Mouse (Mus musculus) heart, adult 2 months (tissue): ENCODE results near the gene Hp1bp3. TPM values are rescaled to one million over a fixed set of nuclear protein-coding genes. Genes with fewer than 3 reads are reported as not detected.

Source experiments
- DNase-seq, 2 experiments: peaks; one replicate each; pipeline ENCODE4 v3.0.0; 2021
- H3K27ac ChIP-seq: fragments of 200-600 bp; 2 replicates; pipeline ENCODE4 v1.8.1; 2022
- H3K27me3 ChIP-seq: fragments of 200-500 bp; 2 replicates; pipeline ENCODE4 v1.6.1; 2012; ENCODE audit warnings: mild to moderate bottlenecking, low read length, inconsistent platforms, mixed read lengths; ENCODE audit not compliant: control insufficient read depth, insufficient read depth
- H3K36me3 ChIP-seq: fragments of 200-500 bp; 2 replicates; pipeline ENCODE4 v1.6.1; 2012; ENCODE audit warnings: low read length, inconsistent platforms; ENCODE audit not compliant: control insufficient read depth, insufficient read depth
- H3K4me1 ChIP-seq: fragments of 200-500 bp; 2 replicates; pipeline ENCODE4 v1.6.1; 2011; ENCODE audit warnings: low read length; ENCODE audit not compliant: control insufficient read depth, insufficient read depth
- H3K4me3 ChIP-seq: fragments of 200-600 bp; 2 replicates; pipeline ENCODE4 v1.8.1; 2022
- H3K79me2 ChIP-seq: fragments of 200-500 bp; replicated peaks from 2 replicates; pipeline ENCODE4 v1.6.1; 2012; ENCODE audit warnings: mild to moderate bottlenecking, inconsistent platforms, low read length, moderate library complexity, mixed read lengths; ENCODE audit not compliant: control insufficient read depth, insufficient read depth
- H3K9ac ChIP-seq: fragments of 200-500 bp; 2 replicates; pipeline ENCODE4 v1.6.1; 2012; ENCODE audit warnings: low read depth, mild to moderate bottlenecking, control low read depth, inconsistent platforms, low read length, mixed read lengths
- CTCF ChIP-seq: fragments of 200-600 bp; IDR thresholded peaks from 2 replicates; pipeline ENCODE4 v1.8.1; 2022; ENCODE audit warnings: antibody characterized with exemption, mild to moderate bottlenecking, moderate library complexity
- EP300 ChIP-seq: fragments of 200-500 bp; IDR thresholded peaks from 2 replicates; pipeline ENCODE4 v1.6.1; 2011; ENCODE audit warnings: low read depth, low read length, control low read depth; ENCODE audit not compliant: insufficient read depth
- POLR2A ChIP-seq: fragments of 200-500 bp; IDR thresholded peaks from 2 replicates; pipeline ENCODE4 v1.6.1; 2011; ENCODE audit warnings: mild to moderate bottlenecking, low read depth, low read length, control low read depth; ENCODE audit not compliant: insufficient read depth
- WGBS: fragments of 180-500 bp; shearing (Covaris S2); methylation state at CpG from one replicate; pipeline ENCODE4 v1.1.7; 2018; 5-methylcytosine and 5-hydroxymethylcytosine counted together
- intact Hi-C: fragments of 180-260 bp; cut with DNase I; formaldehyde crosslinking; loops from one replicate; pipeline ENCODE4 v1.15.1; 2025
- polyA plus RNA-seq: library from polyadenylated mRNA; depleted of rRNA; stranded (reverse); fragments of >200 nt; gene quantifications from 2 replicates; pipeline ENCODE4 v1.2.3, GENCODE M21; 2012
- total RNA-seq, 2 experiments: library from RNA; stranded (reverse); gene quantifications; 2 replicates each; pipeline ENCODE4 v1.2.3; 2021

Gene Hp1bp3
- total and polyA plus RNA-seq, 3 experiments: 48.0 to 85.0 (median 74.7) TPM

GRCm38 (mm10) chr4:138217441-138217840 is 1.3 kb downstream of the Hp1bp3 start:
- intact Hi-C loops: loop anchor here (5.0 kb wide), 1 partner anchor 210 kb away; no protein-coding TSS in a partner anchor
- no peak for DNase-seq
- Histone ChIP-seq H3K9ac (peak overlapping the region; percentile 100), H3K27me3 (no peaks in the 10 kb centered on the region), H3K79me2 (peaks cover 7% of the 10 kb centered on the region), H3K36me3 (peaks cover 22% of the 10 kb centered on the region), H3K4me1 (peaks cover 13% of the 10 kb centered on the region), H3K4me3 (peak overlapping the region; percentile 97), H3K27ac (peak overlapping the region; percentile 89)
- WGBS: 1% methylated on average over 36 of the region's 36 CpGs
- TF ChIP-seq POLR2A (no peak), EP300 (no peak), CTCF (no peak)

GRCm38 (mm10) chr4:138217951-138218685 is 2.0 kb downstream of the Hp1bp3 start:
- DNase-seq: no peak
- Histone ChIP-seq H3K9ac (peak overlapping the region; percentile 58), H3K79me2 (peaks cover 10% of the 10 kb centered on the region), H3K36me3 (peaks cover 26% of the 10 kb centered on the region), H3K4me1 (peaks cover 14% of the 10 kb centered on the region), H3K27me3 (no peaks in the 10 kb centered on the region), H3K27ac (peak overlapping the region; percentile 89), H3K4me3 (peak overlapping the region; percentile 97)
- TF ChIP-seq EP300 (no peak), POLR2A (no peak), CTCF (no peak)
- WGBS: 46% methylated on average over 11 of the region's 11 CpGs
- intact Hi-C loops: loop anchor here (5.0 kb wide), 1 partner anchor 209 kb away; no protein-coding TSS in a partner anchor

DNA sequence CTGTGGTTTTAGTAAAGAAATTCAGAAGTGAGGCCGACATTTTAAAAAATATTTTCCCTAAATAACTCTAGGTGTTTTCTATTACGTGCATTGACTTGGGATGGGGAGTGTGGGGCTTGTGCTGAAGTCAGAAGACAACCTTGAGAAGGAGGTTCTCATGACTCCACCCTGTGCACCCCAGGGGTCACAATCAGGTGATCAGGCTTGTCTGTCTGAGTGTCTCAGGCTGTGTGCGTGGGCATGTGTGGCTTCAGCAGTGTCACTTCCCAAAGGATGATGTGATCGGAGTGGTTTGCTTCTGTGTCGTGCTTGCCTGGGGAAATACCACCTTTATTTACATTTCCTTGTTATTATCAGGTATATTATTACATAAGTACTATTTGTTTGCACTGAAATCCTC is 3.2 kb downstream of the Hp1bp3 start:
- TF ChIP-seq POLR2A: no peak
- no peak for TF ChIP-seq CTCF
- no peak for TF ChIP-seq EP300
- intact Hi-C loops: loop anchor here (5.0 kb wide), 1 partner anchor 208 kb away; no protein-coding TSS in a partner anchor
- WGBS: 72% methylated on average over 5 of the region's 5 CpGs
- Histone ChIP-seq H3K79me2 (peaks cover 10% of the 10 kb centered on the region), H3K4me3 (no peak overlapping the region), H3K4me1 (peaks cover 14% of the 10 kb centered on the region), H3K36me3 (peaks cover 28% of the 10 kb centered on the region), H3K27ac (no peak overlapping the region), H3K27me3 (no peaks in the 10 kb centered on the region), H3K9ac (no peak overlapping the region)
- DNase-seq: no peak

DNA sequence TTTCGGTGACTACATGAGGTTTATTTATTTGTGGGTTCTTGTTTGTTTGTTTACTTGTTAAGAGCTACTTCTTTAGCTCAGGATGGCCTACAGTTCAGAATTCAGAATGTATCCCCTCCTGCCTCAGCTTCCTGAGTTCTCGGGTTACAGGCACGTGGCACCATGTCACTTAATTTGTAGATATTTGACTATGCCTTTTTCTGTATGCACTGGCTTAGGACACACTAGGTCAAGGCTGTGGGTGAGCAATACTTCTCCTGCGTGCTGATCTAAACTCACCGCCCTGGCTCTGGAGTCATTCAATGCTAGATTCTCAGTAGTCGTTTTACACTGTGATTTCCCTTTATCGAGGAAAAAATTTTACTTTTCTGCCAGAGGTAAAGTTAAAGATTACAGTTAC is 4.7 kb downstream of the Hp1bp3 start:
- Histone ChIP-seq H3K27ac (no peak overlapping the region), H3K4me1 (peaks cover 14% of the 10 kb centered on the region), H3K4me3 (no peak overlapping the region), H3K79me2 (peaks cover 10% of the 10 kb centered on the region), H3K27me3 (no peaks in the 10 kb centered on the region), H3K36me3 (peaks cover 28% of the 10 kb centered on the region), H3K9ac (no peak overlapping the region)
- no peak for DNase-seq
- TF ChIP-seq CTCF (no peak), EP300 (no peak), POLR2A (no peak)
- intact Hi-C loops: no loop called here
- 60% methylated on average over 7 of the region's 7 CpGs for WGBS

DNA sequence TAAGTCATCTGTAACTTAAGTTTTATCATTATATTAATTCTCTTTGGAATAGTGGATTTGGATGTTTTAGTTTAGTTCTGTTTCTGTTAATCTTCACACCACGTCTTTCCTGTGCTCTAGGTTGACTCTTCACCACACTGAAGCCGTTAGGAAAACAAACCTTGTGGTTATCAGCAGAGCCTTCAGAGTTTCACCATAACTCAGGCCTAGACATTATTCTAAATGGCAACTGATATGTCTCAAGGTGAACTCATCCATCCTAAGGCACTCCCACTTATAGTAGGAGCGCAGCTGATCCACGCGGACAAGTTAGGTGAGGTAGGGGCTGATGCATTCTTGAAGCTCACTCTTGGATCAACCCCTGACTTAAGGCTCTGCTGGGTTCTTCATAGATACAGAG is 5.3 kb downstream of the Hp1bp3 start:
- no peaks in the 10 kb centered on the region for H3K27me3 ChIP-seq
- H3K4me1 ChIP-seq: peaks cover 13% of the 10 kb centered on the region
- no peak for DNase-seq
- H3K36me3 ChIP-seq: peaks cover 28% of the 10 kb centered on the region
- H3K27ac ChIP-seq: no peak overlapping the region
- WGBS: 71% methylated on average over 5 of the region's 5 CpGs
- H3K4me3 ChIP-seq: no peak overlapping the region
- intact Hi-C loops: no loop called here
- TF ChIP-seq EP300 (no peak), CTCF (no peak), POLR2A (no peak)
- no peak overlapping the region for H3K9ac ChIP-seq
- H3K79me2 ChIP-seq: peaks cover 10% of the 10 kb centered on the region

GRCm38 (mm10) chr4:138222396-138222795 is 6.3 kb downstream of the Hp1bp3 start:
- Histone ChIP-seq H3K36me3 (peaks cover 32% of the 10 kb centered on the region), H3K27me3 (no peaks in the 10 kb centered on the region), H3K4me1 (peaks cover 13% of the 10 kb centered on the region), H3K27ac (no peak overlapping the region), H3K9ac (no peak overlapping the region), H3K79me2 (peaks cover 8% of the 10 kb centered on the region; the same call in 1 of the 2 replicates), H3K4me3 (no peak overlapping the region)
- WGBS: 67% methylated on average over 5 of the region's 5 CpGs
- TF ChIP-seq EP300: no peak
- no peak for TF ChIP-seq CTCF
- no peak for TF ChIP-seq POLR2A
- intact Hi-C loops: no loop called here
- DNase-seq: no peak
